Mouse (Mus musculus): ENCODE results near the gene Vpreb3.

DNA sequence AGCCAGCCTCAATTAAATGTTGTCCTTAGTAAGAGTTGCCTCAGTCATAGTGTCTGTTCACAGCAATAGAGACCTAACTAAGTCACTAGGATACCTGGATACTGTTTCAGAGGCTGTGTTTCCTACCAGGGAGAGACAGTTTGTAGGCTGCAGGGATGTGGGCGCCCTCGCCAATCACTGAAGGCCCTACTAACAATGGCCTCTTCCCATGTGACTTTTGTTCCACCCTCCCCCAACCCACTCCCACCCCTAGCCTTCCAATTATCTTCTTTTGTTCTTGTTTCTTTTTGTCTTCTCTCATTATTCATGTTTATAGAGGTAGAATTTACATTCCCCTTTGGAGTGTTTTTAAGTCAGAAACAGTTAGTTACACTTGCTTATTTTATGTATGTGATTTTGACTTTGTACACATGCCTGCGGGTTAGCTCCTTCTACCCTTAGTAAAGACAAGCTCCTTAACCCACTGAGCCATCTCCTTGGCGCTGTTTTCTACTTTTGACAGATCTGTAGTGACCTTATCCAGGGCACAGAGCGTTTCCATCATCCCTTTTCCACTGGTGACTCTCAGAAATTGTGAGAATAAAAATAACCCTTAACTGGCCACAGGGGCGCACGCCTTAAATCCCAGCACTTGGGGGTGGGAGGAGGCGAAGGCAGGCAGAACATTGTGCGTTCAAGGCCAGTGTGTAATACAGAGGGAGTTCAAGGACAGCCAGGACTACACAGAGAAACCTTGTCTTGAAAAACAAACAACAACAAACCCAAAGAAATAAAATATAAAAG, 1.6 kb upstream of the Vpreb3 start:
- TF ChIP-seq CTCF (IDR thresholded peaks at IDR 0.05; ENCODE audit: low read depth) (no peak), EP300 (IDR thresholded peaks at IDR 0.05; ENCODE audit: low read depth) (no peak)

Data from liver, postnatal 0 days (tissue).